Mouse (Mus musculus) liver, embryonic 14.5 days (tissue): ENCODE data around the gene Miip.

ENCODE experiments used
- CTCF ChIP-seq: IDR thresholded peaks from 2 replicates; pipeline ENCODE4 v1.5.1; 2016; ENCODE audit warnings: antibody characterized with exemption, low read depth, control low read depth
- EP300 ChIP-seq: IDR thresholded peaks from 2 replicates; pipeline ENCODE4 v1.6.1; 2016; ENCODE audit warnings: antibody characterized with exemption, low read depth

GRCm38 (mm10) chr4:147814592-147815167, 53.9 kb downstream of the Miip start:
- TF ChIP-seq CTCF (peak; percentile 69), EP300 (no peak)
